Mouse (Mus musculus): ENCODE data around the gene Prep.
A peak's percentile ranks its signal among the peaks of the same experiment; 100 is the strongest.

Gene Prep

GRCm38 (mm10) chr10:45109974-45110373 lies 43.0 kb downstream of the Prep start:
- no peak for ATAC-seq (ENCODE audit: insufficient number of reproducible peaks, low FRiP score, low TSS enrichment)

- no peak for ATAC-seq (ENCODE audit: insufficient number of reproducible peaks, low FRiP score, low TSS enrichment)
Measured at GRCm38 (mm10) chr10:45112927-45113326, 45.9 kb downstream of the Prep start.

GRCm38 (mm10) chr10:45114462-45114861 lies 47.5 kb downstream of the Prep start:
- ATAC-seq (ENCODE audit: insufficient number of reproducible peaks, low FRiP score, low TSS enrichment): no peak

GRCm38 (mm10) chr10:45116832-45117231 lies 49.8 kb downstream of the Prep start:
- ATAC-seq (ENCODE audit: insufficient number of reproducible peaks, low FRiP score, low TSS enrichment): no peak

GRCm38 (mm10) chr10:45118389-45118788 lies 51.4 kb downstream of the Prep start:
- no peak for ATAC-seq (ENCODE audit: insufficient number of reproducible peaks, low FRiP score, low TSS enrichment)

GRCm38 (mm10) chr10:45121637-45122036 lies 54.6 kb downstream of the Prep start:
- no peak for ATAC-seq (ENCODE audit: insufficient number of reproducible peaks, low FRiP score, low TSS enrichment)

- 0 out of 2 replicates have a peak, but pooled peaks have one; percentile 8 for ATAC-seq (ENCODE audit: insufficient number of reproducible peaks, low FRiP score, low TSS enrichment)
Measured at GRCm38 (mm10) chr10:45122476-45122875, 55.5 kb downstream of the Prep start.

- no peak for ATAC-seq (ENCODE audit: insufficient number of reproducible peaks, low FRiP score, low TSS enrichment)
Measured at GRCm38 (mm10) chr10:45123011-45123410, 56.0 kb downstream of the Prep start.

- no peak for ATAC-seq (ENCODE audit: insufficient number of reproducible peaks, low FRiP score, low TSS enrichment)
Measured at GRCm38 (mm10) chr10:45129105-45129504, 62.1 kb downstream of the Prep start.

GRCm38 (mm10) chr10:45130004-45130403 lies 63.0 kb downstream of the Prep start:
- no peak for ATAC-seq (ENCODE audit: insufficient number of reproducible peaks, low FRiP score, low TSS enrichment)

GRCm38 (mm10) chr10:45132371-45132770 lies 65.4 kb downstream of the Prep start:
- no peak for ATAC-seq (ENCODE audit: insufficient number of reproducible peaks, low FRiP score, low TSS enrichment)

- ATAC-seq (ENCODE audit: insufficient number of reproducible peaks, low FRiP score, low TSS enrichment): no peak
Measured at GRCm38 (mm10) chr10:45136806-45137205, 69.8 kb downstream of the Prep start.

- no peak for ATAC-seq (ENCODE audit: insufficient number of reproducible peaks, low FRiP score, low TSS enrichment)
Measured at GRCm38 (mm10) chr10:45139910-45140309, 72.9 kb downstream of the Prep start.

GRCm38 (mm10) chr10:45140474-45141212 lies 73.6 kb downstream of the Prep start:
- ATAC-seq (ENCODE audit: insufficient number of reproducible peaks, low FRiP score, low TSS enrichment): no peak

GRCm38 (mm10) chr10:45142359-45142758 lies 75.4 kb downstream of the Prep start:
- no peak for ATAC-seq (ENCODE audit: insufficient number of reproducible peaks, low FRiP score, low TSS enrichment)

GRCm38 (mm10) chr10:45144038-45144817 lies 77.2 kb downstream of the Prep start:
- ATAC-seq (ENCODE audit: insufficient number of reproducible peaks, low FRiP score, low TSS enrichment): no peak

GRCm38 (mm10) chr10:45146821-45147220 lies 79.8 kb downstream of the Prep start:
- no peak for ATAC-seq (ENCODE audit: insufficient number of reproducible peaks, low FRiP score, low TSS enrichment)

GRCm38 (mm10) chr10:45151137-45151536 lies 84.1 kb downstream of the Prep start:
- ATAC-seq (ENCODE audit: insufficient number of reproducible peaks, low FRiP score, low TSS enrichment): no peak

GRCm38 (mm10) chr10:45151771-45152692 lies 85.0 kb downstream of the Prep start:
- no peak for ATAC-seq (ENCODE audit: insufficient number of reproducible peaks, low FRiP score, low TSS enrichment)

GRCm38 (mm10) chr10:45154557-45155060 lies 87.6 kb downstream of the Prep start:
- no peak for ATAC-seq (ENCODE audit: insufficient number of reproducible peaks, low FRiP score, low TSS enrichment)

Data from cerebellum, adult (tissue).